Comparison of ENCODE assay signal across 18 mouse cellular contexts in genomic region chr2:44131271-44131670, GRCm38 (mm10).
DNase-seq lines count a peak whose midpoint lies in the region.
"Had no signal": no experiment of that assay in that cellular context is flagged by ENCODE, and none has a peak within 500 bp of the region (broad histone marks: within the 10 kb centered on the region; RNA-seq: fewer than 3 reads in every experiment).

No protein-coding gene starts in this region.

- intact Hi-C loops in left cerebral cortex, postnatal 25 days (cut with DNase I): loop anchor here (10.0 kb wide), 2 partner anchors 434 to 974 kb away; no protein-coding TSS in a partner anchor
- intact Hi-C loops in heart, postnatal 25 days (cut with DNase I): no loop called here

- DNase-seq in layer of hippocampus, adult 9-11 months: peak; percentile 12
- DNase-seq in layer of hippocampus, adult 18-20 months (ENCODE audit: low spot score in 2 of 2): no peak
- DNase-seq in frontal cortex, postnatal 14 days (ENCODE audit: low spot score in 2 of 2): peak; percentile 21 to 35
- DNase-seq in left cerebral cortex, postnatal 25 days (ENCODE audit: low spot score in 2 of 2): peak; percentile 31 to 94
- peak; percentile 31 to 66 for DNase-seq in right cerebral cortex, postnatal 36 days (ENCODE audit: low spot score in 2 of 2)
- no peak for DNase-seq in heart, postnatal 25 days (ENCODE audit: low spot score)
- DNase-seq in kidney, adult 18-20 months: no peak
- no peak for DNase-seq in kidney, postnatal 25 days
- DNase-seq: adrenal gland, postnatal 36 days; cerebellum, adult 11 months; cerebellum, adult 9-11 months; gastrocnemius, postnatal 14 days; kidney, adult 9 months; kidney, postnatal 14 days; liver, embryonic 13.5 days; lung, adult 2 months; lung, postnatal 14 days; thymus, postnatal 14 days had no signal

Comparison
In these comparisons a context has a peak if more than half of its experiments do, and no peak if none do; other contexts are left out.
1. DNase-seq: peak in layer of hippocampus, adult 9-11 months (single experiment), frontal cortex, postnatal 14 days (2 of 2), left cerebral cortex, postnatal 25 days (2 of 2) and right cerebral cortex, postnatal 36 days (2 of 2); none in layer of hippocampus, adult 18-20 months (0 of 2), heart, postnatal 25 days (single experiment), kidney, adult 18-20 months (single experiment) and kidney, postnatal 25 days (0 of 2).